Mouse (Mus musculus): ENCODE data around the gene Brca2. TPM values are rescaled to one million over a fixed set of nuclear protein-coding genes. Genes with fewer than 3 reads are reported as not detected.

The Brca2 gene
- polyA plus RNA-seq (2017; shearing (Covaris generic)), result 5.3 TPM

GRCm38 (mm10) chr5:150521937-150522866, at the start of gene Brca2:
Brca2 (plus strand) TSS chr5:150522630.

DNA sequence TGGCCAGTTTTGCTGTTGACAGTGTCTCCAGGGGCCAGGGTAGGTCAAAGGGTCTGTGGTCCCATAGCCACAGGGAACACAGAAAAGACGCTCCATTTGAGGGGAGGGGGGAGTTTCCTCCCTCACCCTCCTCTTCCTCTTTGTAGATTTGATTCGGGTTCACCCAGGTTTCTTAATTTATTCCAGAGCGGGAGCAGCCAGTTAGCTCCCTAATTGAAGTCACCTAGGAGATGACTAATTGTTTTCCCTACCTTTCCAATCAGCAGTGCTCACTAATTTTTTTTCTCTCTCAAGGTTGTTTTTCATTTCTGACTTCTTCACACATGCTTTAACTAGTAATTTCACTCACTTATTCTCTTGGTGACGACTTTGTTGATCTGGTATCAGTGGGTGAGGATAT, 4.4 kb upstream of the Brca2 start, which contains the start of gene Zar1l:
TSS of gene Zar1l (minus strand) at position 101 of the 400 bp plus-strand sequence.

GRCm38 (mm10) chr5:150597088-150597487, 74.7 kb downstream of the Brca2 start, which contains the start of gene N4bp2l1:
N4bp2l1 (minus strand) TSS chr5:150597188.

Other genes starting within 250 kb of the Brca2 start
- gene Zar1l, start 4.5 kb upstream of the Brca2 start, polyA plus RNA-seq (2017; shearing (Covaris generic)), result not detected
- 151 TPM for gene N4bp2l1, start 74.6 kb downstream of the Brca2 start, polyA plus RNA-seq (2017; shearing (Covaris generic))
- gene N4bp2l2, start 143.6 kb downstream of the Brca2 start, polyA plus RNA-seq (2017; shearing (Covaris generic)), result 130 TPM
- 25.7 TPM for gene Pds5b, start 151.1 kb downstream of the Brca2 start, polyA plus RNA-seq (2017; shearing (Covaris generic))